Mouse (Mus musculus) limb, embryonic 14.5 days (tissue): ENCODE data around the gene Rnf141. TPM values are rescaled to one million over a fixed set of nuclear protein-coding genes. Genes with fewer than 3 reads are reported as not detected.

Experiments
- ATAC-seq: fragments of 200-750 bp; cut with Nextera tagmentation; 2 replicates; pipeline ENCODE4 v1.8.0; 2017; ENCODE audit warnings: low read depth, moderate number of reproducible peaks, moderate TSS enrichment; ENCODE audit not compliant: low FRiP score
- DNase-seq: peaks from one replicate; pipeline ENCODE4 v3.0.0-alpha.2; 2015; ENCODE audit warnings: low spot score
- H3K27ac ChIP-seq: fragments of 300-500 bp; sonication (generic); replicated peaks from 2 replicates; pipeline ENCODE4 v1.5.1; 2014; ENCODE audit warnings: low read depth, mild to moderate bottlenecking, low read length, moderate library complexity, mixed read lengths
- H3K27me3 ChIP-seq: fragments of 300-500 bp; sonication (generic); 2 replicates; pipeline ENCODE4 v1.6.1; 2014; ENCODE audit warnings: low read length, mixed read lengths; ENCODE audit not compliant: control insufficient read depth, insufficient read depth
- H3K36me3 ChIP-seq: fragments of 300-500 bp; sonication (generic); 2 replicates; pipeline ENCODE4 v1.6.1; 2014; ENCODE audit warnings: mild to moderate bottlenecking, low read length, moderate library complexity, mixed read lengths; ENCODE audit not compliant: control insufficient read depth, insufficient read depth
- H3K4me1 ChIP-seq: fragments of 300-500 bp; sonication (generic); 2 replicates; pipeline ENCODE4 v1.6.1; 2014; ENCODE audit warnings: antibody characterized with exemption, low read length, mixed read lengths; ENCODE audit not compliant: control insufficient read depth, insufficient read depth
- H3K4me2 ChIP-seq: fragments of 300-500 bp; sonication (generic); replicated peaks from 2 replicates; pipeline ENCODE4 v1.6.1; 2014; ENCODE audit warnings: low read depth, mild to moderate bottlenecking, low read length, moderate library complexity; ENCODE audit not compliant: severe bottlenecking
- H3K4me3 ChIP-seq: fragments of 300-500 bp; sonication (generic); replicated peaks from 2 replicates; pipeline ENCODE4 v1.5.1; 2014; ENCODE audit warnings: low read length
- H3K9ac ChIP-seq: fragments of 300-500 bp; sonication (generic); 2 replicates; pipeline ENCODE4 v1.6.1; 2014; ENCODE audit warnings: mild to moderate bottlenecking, low read depth, low read length, moderate library complexity; ENCODE audit not compliant: severe bottlenecking
- H3K9me3 ChIP-seq: fragments of 300-500 bp; sonication (generic); 2 replicates; pipeline ENCODE4 v1.6.1; 2016; ENCODE audit warnings: low read length; ENCODE audit not compliant: control insufficient read depth
- POLR2A ChIP-seq: fragments of 200-500 bp; IDR thresholded peaks from 2 replicates; pipeline ENCODE4 v1.8.0; 2012; ENCODE audit warnings: inconsistent platforms, mild to moderate bottlenecking, moderate library complexity, borderline replicate concordance; ENCODE audit not compliant: insufficient read depth, insufficient read length; ENCODE audit errors: extremely low read depth
- WGBS: fragments of 180-500 bp; shearing (Covaris S2); extraction: QIAGEN DNeasy Blood & Tissue Kit; methylation state at CpG from one replicate; pipeline ENCODE4 v1.1.7; 2014; 5-methylcytosine and 5-hydroxymethylcytosine counted together
- polyA plus RNA-seq, 2 experiments: library from polyadenylated mRNA; depleted of rRNA in 1 of 2; stranded (reverse) in 1 of 2; unstranded in 1 of 2; fragments of >200 nt; fragmentation: Nextera tagmentation in 1 of 2; extraction: Ambion mirVana in 1 of 2; gene quantifications; 2 replicates each; pipeline versions ENCODE4 v1.2.1 to v1.2.3; 2012 to 2014

Rnf141 gene
- polyA plus RNA-seq, 2 experiments: 21.6 to 22.0 TPM

GRCm38 (mm10) chr7:110822055-110822454 is 22.2 kb downstream of the Rnf141 start:
- ATAC-seq (peak; percentile 53; the same call in 1 of the 2 replicates), DNase-seq (no peak)
- WGBS: 29% methylated on average over 4 of the region's 4 CpGs
- Histone ChIP-seq H3K27ac (peak overlapping the region; percentile 39; the same call in 1 of the 2 replicates), H3K4me1 (peaks cover 17% of the 10 kb centered on the region; the same call in 1 of the 2 replicates), H3K4me2 (no peak overlapping the region), H3K9ac (no peak overlapping the region), H3K9me3 (no peaks in the 10 kb centered on the region), H3K4me3 (no peak overlapping the region), H3K36me3 (peaks cover 11% of the 10 kb centered on the region), H3K27me3 (no peaks in the 10 kb centered on the region)
- TF ChIP-seq POLR2A: no peak

DNA sequence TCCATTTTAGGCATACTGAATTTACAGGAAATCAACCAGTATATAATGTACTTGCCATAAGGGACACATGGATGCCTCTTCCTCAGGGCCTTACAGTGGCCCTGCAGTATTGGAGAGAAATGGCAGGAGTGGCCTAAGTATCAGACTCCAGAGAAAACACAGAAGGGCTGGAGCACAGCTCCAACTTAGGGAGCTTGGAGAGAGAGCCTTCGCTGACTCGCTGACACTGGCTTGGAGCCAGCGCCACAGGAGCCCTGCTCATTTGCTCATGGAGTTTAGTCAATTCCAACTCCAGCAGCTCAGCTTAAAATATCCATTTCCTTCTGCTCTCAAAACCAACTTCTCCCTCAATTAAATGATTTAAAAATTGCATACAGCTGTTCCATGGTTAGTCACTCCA is 22.6 kb downstream of the Rnf141 start:
- H3K4me1 ChIP-seq: peaks cover 17% of the 10 kb centered on the region; the same call in 1 of the 2 replicates
- H3K27ac ChIP-seq: no peak overlapping the region
- ATAC-seq (peak; percentile 79), DNase-seq (peak; percentile 72)
- H3K36me3 ChIP-seq: peaks cover 11% of the 10 kb centered on the region
- H3K4me2 ChIP-seq: no peak overlapping the region
- H3K9me3 ChIP-seq: no peaks in the 10 kb centered on the region
- no peak overlapping the region for H3K4me3 ChIP-seq
- WGBS: 27% methylated on average over 3 of the region's 3 CpGs
- H3K9ac ChIP-seq: no peak overlapping the region
- no peaks in the 10 kb centered on the region for H3K27me3 ChIP-seq
- TF ChIP-seq POLR2A: no peak

DNA sequence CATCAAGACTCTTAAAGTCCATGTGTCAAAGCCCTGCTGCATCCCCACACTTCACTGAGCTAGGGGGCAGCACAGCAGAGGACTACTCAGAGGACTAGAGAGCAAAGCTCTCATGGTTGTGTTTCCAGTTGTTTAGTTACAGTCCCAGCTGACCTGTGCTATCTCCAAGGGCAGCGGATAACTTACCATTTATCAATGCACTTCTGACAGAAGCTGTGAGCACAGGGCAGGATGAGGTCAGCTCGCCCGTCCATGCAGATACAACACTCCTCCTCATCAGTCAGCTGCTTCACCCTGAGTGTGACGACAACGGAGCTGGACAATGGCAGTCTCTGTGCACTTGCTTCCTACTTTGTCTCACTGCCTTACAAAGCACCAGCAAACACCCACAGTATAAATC is 23.2 kb downstream of the Rnf141 start:
- Histone ChIP-seq H3K4me1 (peaks cover 17% of the 10 kb centered on the region; the same call in 1 of the 2 replicates), H3K27ac (peak overlapping the region; percentile 34; the same call in 1 of the 2 replicates), H3K9me3 (no peaks in the 10 kb centered on the region), H3K4me2 (no peak overlapping the region), H3K4me3 (no peak overlapping the region), H3K36me3 (peaks cover 11% of the 10 kb centered on the region), H3K27me3 (no peaks in the 10 kb centered on the region), H3K9ac (no peak overlapping the region)
- no peak for TF ChIP-seq POLR2A
- DNase-seq (no peak), ATAC-seq (no peak)
- 61% methylated on average over 5 of the region's 5 CpGs for WGBS

DNA sequence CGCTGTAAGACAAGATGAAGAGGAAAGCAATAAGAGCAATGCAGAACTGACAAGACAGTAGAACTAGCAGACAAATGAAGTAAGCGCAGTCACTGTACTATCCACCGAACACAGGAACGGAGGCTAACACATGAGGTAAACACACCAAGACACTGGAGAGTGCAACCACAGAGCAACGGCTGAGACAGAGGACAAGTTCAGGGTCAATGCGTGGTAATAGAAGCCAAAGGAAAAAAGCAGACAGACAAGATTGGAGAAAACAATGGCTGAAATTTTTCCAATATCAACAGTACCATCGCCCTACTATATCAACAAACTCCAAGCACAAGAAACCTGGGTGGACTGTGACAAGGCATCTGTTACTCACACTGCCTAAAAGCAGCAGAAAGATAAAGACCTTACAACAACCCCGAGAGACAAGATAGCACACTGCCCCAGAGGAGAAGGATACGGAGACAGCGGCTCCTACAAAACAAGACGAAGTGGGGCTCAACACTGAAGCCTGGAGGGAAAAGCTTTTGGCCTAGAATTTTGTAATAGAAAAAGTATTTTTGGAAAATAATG is 25.4 kb downstream of the Rnf141 start:
- H3K4me1 ChIP-seq: peaks cover 17% of the 10 kb centered on the region; the same call in 1 of the 2 replicates
- no peaks in the 10 kb centered on the region for H3K9me3 ChIP-seq
- H3K27me3 ChIP-seq: no peaks in the 10 kb centered on the region
- no peaks in the 10 kb centered on the region; the same call in none of the 2 replicates for H3K36me3 ChIP-seq
- no peak overlapping the region for H3K27ac ChIP-seq
- 92% methylated on average over 11 of the region's 11 CpGs for WGBS
- TF ChIP-seq POLR2A: no peak
- no peak overlapping the region for H3K9ac ChIP-seq
- no peak overlapping the region for H3K4me2 ChIP-seq
- H3K4me3 ChIP-seq: no peak overlapping the region
- DNase-seq (no peak), ATAC-seq (no peak)

GRCm38 (mm10) chr7:110818206-110818605 is 26.1 kb downstream of the Rnf141 start:
- H3K27me3 ChIP-seq: no peaks in the 10 kb centered on the region
- H3K9ac ChIP-seq: no peak overlapping the region
- ATAC-seq: no peak
- WGBS: 84% methylated on average over 6 of the region's 6 CpGs
- no peak overlapping the region for H3K4me3 ChIP-seq
- H3K4me1 ChIP-seq: peaks cover 17% of the 10 kb centered on the region; the same call in 1 of the 2 replicates
- TF ChIP-seq POLR2A: no peak
- H3K4me2 ChIP-seq: no peak overlapping the region
- H3K36me3 ChIP-seq: no peaks in the 10 kb centered on the region; the same call in 1 of the 2 replicates
- no peaks in the 10 kb centered on the region for H3K9me3 ChIP-seq
- DNase-seq: no peak
- H3K27ac ChIP-seq: no peak overlapping the region
